Mouse (Mus musculus): ENCODE data around the gene Slc12a8.

DNA sequence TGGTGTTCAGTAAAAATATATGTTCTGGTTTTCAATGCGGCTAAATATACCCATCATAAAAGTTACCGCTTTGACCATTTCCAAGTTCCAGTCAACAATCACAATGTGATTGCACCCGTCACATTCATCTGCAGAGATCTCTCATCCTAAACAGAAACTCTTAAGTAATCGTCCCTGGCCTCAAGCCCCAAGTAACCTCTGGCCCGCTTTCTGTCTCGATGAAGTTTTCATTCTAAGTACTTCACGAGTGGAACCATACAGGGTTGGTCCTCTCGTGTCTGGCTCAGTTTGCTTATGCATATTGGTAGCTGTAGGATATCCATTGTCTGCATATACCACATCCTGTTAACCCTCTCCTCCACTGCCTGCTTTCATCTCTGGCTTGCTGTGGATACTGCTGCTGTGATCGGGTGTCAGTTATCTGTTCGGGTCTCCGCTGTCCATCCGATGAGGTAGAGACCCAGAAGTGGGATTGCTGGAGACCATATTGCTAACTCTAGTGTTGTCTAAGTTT is 181.2 kb downstream of the Slc12a8 start:
- no peak for TF ChIP-seq CTCF (conservative IDR thresholded peaks at IDR 0.05; ENCODE audit: low read length)
- TF ChIP-seq POU5F1 (IDR thresholded peaks at IDR 0.05; ENCODE audit: borderline replicate concordance, low read length) = no peak
